Mouse (Mus musculus) testis, postnatal 10 days (tissue): Measurements from ENCODE around the gene Tnk2.
A peak's percentile ranks its signal among the peaks of the same experiment; 100 is the strongest.

Source experiments
- DNase-seq: peaks from one replicate; pipeline ENCODE4 v3.0.0; 2021; ENCODE audit warnings: low spot score

Gene Tnk2

GRCm38 (mm10) chr16:32660095-32660494 is 16.4 kb downstream of the Tnk2 start:
- DNase-seq = no peak

GRCm38 (mm10) chr16:32660557-32661321 is 17.1 kb downstream of the Tnk2 start:
- peak; percentile 78 for DNase-seq

DNA sequence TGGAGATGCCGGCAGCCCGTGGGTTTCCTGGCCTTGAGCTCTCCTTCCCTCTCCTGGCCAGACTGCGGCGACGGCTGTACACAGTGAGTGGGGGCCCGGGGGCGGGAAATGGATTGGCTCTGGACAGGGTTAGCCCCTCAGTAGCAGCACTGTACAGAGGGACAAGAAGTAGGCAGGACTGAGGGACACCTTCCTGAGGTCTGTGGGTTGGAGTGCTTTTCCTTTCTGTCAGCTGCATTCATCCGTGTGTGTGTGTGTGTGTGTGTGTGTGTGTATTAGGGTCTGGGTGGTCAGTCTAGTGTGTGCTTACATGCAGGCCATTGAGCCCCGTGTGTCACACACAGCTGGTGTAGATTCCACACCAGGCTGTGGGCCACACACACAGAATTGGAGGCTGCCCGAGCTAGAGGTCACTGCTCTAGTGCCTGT is 17.8 kb downstream of the Tnk2 start:
- DNase-seq = no peak

GRCm38 (mm10) chr16:32662372-32662771 is 18.7 kb downstream of the Tnk2 start:
- no peak for DNase-seq

GRCm38 (mm10) chr16:32663231-32663858 is 19.7 kb downstream of the Tnk2 start:
- DNase-seq = no peak

DNA sequence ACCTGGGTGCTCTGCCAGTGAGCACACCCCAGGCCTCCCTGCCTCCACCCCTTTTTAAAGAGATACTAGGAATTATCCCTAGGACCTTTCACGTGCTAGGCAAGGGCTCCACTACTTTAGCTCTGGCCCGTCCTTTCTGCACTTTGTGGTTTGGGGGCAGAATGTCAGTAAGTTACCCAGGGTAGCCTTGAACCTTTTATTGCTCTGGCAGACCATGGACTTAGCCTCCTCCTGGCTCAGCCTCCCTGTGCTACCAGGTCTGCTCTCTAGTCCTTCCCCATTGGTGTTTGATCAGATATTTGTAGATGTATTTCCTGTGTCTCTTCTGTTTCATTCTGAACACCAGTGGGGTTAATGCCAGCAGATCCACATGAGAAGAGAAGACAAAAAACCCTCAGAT is 20.5 kb downstream of the Tnk2 start:
- no peak for DNase-seq

- DNase-seq = no peak
Observed at GRCm38 (mm10) chr16:32665851-32666665, 22.4 kb downstream of the Tnk2 start.

DNA sequence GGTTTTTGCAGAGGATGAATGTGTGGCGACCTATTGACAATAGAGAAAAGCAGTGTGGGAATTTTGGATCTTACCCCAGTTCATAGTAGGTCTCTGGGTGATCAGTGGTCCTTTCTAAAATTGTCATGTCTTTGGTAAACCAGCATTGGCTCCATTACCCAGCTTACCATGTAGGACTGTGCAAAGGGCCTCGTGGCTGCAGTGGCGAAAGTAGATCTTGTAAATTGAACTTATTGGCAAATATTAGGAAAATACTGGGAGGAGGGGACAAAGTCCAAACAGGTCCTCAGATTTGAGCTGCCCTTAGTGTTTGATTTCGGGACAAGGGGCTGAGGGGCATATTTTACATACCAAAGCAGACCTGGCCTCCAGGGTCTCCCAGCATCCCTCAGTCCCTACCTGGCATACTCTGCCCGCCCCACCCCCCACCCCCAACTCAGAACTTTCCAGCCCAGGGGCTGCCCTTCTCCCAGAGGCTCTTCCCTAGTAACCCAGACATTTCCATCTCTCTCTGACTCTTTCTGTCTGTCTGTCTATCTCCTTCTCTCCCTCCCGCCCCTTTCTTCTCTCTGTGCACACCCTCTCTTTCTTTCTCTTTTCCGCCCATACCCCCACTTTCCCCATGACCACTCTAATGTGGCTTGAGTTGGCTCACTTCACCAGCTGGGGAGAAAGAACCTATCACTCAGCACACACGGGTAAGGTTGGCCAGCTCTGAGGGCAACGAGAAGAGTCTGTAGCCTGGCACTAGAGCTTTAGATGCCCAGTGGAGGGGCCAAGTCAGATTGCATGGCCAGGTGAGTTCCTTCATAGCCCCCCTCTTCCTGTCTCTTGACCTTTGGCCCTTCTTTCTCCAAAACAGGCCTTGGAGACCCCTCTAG is 23.2 kb downstream of the Tnk2 start:
- no peak for DNase-seq

DNA sequence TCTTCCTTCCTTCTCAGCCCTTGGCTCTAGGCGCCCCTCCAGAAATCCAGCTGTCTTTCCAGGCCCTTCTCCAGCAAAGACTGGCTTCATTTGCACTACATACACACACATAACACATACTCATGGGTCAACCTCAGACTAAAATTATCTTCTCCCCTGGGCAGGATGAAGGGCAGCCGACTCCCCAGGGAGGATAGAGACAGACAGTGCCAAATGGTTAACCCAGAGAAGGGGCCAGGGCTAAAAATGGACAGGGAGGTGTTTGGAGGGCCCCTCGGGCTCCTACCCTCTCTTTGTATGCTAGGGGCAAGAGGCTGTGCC is 23.8 kb downstream of the Tnk2 start:
- DNase-seq = no peak

DNA sequence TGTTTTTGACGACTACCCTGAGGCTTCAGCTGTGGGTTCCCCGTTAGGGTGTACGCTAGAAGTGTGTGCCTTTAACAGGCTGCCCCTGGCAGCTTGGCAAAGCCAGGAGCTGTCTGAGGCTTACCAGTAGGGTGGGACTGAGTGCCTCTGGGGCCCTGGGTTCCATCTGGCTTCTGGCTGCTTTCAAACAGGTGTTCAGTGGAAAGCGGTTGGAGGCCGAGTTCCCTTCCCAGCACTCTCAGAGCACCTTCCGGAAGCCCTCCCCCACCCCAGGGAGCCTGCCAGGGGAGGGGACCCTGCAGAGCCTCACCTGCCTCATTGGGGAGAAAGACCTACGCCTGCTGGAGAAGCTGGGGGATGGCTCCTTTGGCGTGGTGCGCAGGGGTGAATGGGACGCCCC is 24.4 kb downstream of the Tnk2 start:
- no peak for DNase-seq

DNA sequence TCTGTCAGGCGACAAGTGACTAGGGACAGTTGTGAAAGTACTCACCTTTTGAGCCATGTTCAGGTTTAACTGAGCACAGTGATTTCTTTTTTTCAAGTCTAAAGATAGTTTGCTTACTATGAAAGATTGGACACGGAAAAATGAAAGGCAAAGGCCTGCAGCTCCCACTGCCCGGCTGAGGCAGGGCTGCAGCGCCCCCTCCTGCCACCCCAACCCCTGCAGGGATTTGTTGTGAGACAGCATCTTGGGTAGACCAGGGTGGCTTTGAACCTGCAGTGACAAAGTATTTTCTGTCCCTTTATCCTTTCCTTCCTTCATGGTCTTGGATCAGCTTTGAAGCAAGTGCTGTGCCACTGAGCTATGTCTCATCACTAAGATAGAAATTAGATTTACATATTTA is 24.8 kb downstream of the Tnk2 start:
- DNase-seq = no peak

DNA sequence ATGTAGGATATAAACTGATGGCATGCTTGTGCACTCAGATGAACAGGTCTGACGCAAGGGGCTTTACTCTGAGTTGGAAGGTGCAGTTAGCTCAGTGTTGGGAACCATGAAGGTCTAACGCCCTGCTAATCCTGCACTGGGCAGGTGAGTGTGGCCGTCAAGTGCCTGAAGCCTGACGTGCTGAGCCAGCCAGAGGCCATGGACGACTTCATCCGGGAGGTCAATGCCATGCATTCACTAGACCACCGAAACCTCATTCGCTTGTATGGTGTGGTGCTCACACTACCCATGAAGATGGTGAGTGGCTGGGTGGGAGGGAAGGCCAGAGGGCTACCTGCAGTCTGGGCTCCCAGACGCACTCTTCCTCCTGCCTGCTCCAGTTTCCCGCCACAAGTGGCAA is 25.6 kb downstream of the Tnk2 start:
- no peak for DNase-seq

- DNase-seq = peak; percentile 48
Observed at GRCm38 (mm10) chr16:32670354-32671124, 26.9 kb downstream of the Tnk2 start.

- DNase-seq = peak; percentile 41
Observed at GRCm38 (mm10) chr16:32671206-32671887, 27.7 kb downstream of the Tnk2 start.

GRCm38 (mm10) chr16:32672250-32672649 is 28.6 kb downstream of the Tnk2 start:
- no peak for DNase-seq

DNA sequence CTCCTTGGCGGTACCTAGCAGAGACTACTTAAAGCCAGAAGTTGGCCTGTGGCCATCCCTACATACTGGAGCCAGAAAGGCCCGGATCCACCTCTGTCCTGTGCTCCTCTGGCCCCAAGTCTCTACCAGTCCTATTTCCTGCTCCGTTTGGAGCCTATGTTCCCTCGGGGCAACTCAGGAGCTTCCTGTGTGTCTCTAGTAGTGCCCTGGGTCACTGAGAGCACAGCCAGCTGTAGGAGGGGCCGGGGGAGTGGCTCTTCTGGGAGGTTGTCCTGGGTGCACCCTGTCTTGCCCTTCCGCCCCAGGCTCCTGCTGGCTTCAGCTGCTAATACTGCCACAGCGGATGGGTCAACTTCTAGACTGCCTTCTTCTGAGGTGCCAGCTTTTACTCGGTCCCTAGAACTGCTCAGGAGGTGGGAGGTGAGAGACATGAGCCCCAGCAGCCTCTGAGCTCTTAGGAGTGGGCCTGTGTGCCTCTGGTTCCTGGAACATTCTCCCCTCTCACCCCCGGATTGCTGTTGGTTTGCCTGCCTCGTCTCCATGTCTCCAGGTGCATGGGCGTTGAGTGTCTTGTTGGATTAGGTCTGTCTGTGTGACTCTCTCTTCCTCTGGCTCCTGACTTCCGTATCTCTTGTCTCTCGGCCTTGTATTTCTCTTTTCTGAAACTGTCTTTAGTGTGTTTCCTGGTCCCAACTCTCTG is 29.3 kb downstream of the Tnk2 start:
- peak; percentile 62 for DNase-seq

- DNase-seq = no peak
Observed at GRCm38 (mm10) chr16:32674121-32674740, 30.6 kb downstream of the Tnk2 start.

DNA sequence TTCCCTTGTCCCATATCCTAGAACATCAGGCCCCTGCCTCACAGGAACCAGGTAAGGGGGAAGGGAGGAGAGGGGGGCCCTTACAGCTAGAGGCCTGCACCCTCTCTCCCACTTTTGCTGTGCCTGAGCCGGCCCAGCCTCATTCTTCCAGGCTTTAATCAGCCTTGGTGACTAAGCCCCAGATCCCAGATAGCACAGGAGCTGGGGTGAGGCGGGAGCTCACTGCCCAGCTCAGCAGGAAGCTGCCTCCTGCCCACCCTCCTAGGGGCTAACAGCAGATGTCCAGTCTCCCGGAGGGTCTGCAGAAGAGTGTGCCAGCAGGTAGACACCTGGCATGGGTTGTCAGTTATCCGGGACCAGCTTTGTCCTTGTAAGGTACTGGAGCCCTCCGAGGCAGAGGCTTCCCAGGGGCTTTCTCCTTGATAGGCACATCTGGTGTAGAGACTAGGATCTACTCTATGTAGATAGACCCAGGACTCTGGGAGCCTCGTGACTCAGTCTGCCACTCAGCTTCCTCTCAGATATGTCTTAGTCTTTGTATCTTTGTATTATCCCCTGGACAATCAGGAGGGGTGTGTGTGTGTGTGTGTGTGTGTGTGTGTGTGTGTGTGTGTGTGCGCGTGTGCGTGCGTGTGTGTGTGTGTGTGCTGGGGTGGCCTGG is 33.5 kb downstream of the Tnk2 start:
- DNase-seq = no peak

GRCm38 (mm10) chr16:32677903-32678302 is 34.2 kb downstream of the Tnk2 start:
- DNase-seq = peak; percentile 40
